Mouse (Mus musculus) left cerebral cortex, adult 2 months (tissue): ENCODE measurements around the gene Eya4. TPM values are rescaled to one million over a fixed set of nuclear protein-coding genes. Genes with fewer than 3 reads are reported as not detected.

Experiments used
- DNase-seq, 2 experiments: peaks; one replicate each; pipeline ENCODE4 v3.0.0; 2021 to 2022; ENCODE audit warnings: low spot score in 2 of 2, mixed read lengths in 1 of 2; ENCODE audit errors: extremely low spot score in 1 of 2
- H3K27ac ChIP-seq: fragments of 200-600 bp; 2 replicates; pipeline ENCODE4 v1.8.1; 2022
- H3K4me3 ChIP-seq: fragments of 200-600 bp; 2 replicates; pipeline ENCODE4 v1.8.1; 2022
- CTCF ChIP-seq: fragments of 200-600 bp; IDR thresholded peaks from 2 replicates; pipeline ENCODE4 v1.8.1; 2022; ENCODE audit warnings: antibody characterized with exemption, mild to moderate bottlenecking, moderate library complexity
- intact Hi-C: fragments of 180-260 bp; cut with DNase I; formaldehyde crosslinking; loops from one replicate; pipeline ENCODE4 v1.15.1; 2025
- total RNA-seq, 2 experiments: library from RNA; stranded (reverse); gene quantifications; 2 replicates each; pipeline ENCODE4 v1.2.3; 2021

Eya4 gene
- total RNA-seq, 2 experiments from 2014 or later = 5.1 to 5.3 TPM

DNA sequence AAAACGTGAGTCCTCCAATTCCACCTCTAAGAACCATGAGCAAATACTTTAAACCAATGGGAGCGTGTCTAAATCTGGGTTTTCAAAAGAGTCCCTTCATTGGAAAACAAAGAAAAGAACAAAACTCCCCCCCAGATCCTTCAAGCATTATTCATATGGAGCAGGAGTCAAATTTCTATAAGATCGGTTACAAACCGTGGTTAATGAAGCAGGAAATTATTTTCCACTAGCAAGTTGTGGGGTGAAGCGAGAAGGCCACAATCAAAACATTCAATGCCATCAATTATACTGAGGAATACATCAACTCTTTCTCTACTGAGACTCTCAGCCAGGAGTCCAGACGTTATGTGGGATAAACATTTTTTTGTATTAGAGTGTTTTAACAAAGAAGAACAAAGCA, 171.3 kb downstream of the Eya4 start:
- no peak for TF ChIP-seq CTCF

DNA sequence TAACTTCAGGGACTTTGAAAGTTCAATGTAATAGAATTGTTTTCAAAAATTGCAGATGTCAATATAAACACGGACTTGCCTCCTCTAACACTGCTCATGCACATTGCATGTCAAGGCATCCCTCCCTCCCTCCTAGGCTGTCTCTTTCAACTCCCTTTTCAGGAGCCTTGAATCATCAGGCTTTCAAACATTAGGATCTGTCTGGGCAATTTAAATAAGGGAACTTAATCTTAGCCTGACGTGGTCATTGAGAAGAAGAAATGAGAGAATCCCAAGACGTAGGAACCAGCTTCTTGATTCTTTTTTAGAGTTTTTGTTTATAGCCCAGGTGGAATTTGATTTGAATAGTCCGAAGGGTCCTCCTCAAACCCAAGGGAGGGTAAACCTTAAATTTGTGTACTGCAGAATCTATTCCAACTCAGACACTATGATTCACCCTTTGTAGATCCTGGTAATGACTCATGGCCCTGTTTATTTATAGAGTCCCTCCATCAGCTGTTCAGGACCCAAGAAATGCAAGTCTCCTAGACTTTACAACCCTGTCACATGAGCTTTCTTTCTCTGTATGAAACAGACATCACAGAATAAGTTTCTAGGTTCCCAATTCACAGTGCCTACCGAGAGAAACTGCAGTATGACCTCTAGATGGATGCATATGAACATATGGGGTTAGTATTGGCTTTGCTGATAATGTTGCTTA, 173.1 kb downstream of the Eya4 start:
- intact Hi-C loops = no loop called here

More for the DNA sequence above, 171.3 kb downstream of the Eya4 start:
- H3K27ac ChIP-seq = no peak overlapping the region
- intact Hi-C loops = no loop called here
- H3K4me3 ChIP-seq = no peak overlapping the region
- no peak for DNase-seq

DNA sequence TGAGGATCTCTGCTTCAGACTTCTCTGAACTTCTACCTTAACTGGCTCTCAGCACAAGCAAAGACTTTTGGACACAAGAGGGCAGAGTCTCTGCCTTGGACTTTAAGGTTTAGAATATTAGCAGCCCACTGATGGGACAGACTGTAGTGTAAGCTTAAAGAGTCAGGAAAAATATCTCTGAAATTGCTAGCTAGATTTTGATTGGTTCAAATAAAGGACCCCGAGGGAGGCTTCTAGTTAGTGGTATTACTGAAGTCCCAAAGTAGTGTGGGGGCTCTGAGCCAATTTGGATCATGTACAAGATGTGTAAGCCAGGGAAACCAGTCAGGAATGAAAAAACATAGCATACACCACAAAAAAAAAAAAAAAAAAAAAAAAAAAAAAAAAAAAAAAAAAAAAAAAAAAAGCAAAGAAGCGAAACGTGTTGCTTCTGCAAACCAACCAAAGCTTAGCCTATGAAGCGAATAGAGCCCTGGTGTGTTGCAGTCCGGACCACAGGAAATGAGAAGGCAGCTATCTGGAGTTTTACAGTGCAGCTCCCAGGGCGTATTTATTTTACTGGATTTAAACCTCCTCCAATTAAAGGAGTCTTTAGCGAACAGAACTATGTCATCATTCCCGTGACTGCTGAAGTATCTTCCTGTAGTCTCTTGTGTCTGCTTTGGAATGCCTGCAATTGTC, 173.8 kb downstream of the Eya4 start:
- peak; percentile 16 for TF ChIP-seq CTCF
- DNase-seq = no peak
- H3K27ac ChIP-seq = no peak overlapping the region
- intact Hi-C loops = no loop called here
- no peak overlapping the region for H3K4me3 ChIP-seq

More for the DNA sequence above, 173.1 kb downstream of the Eya4 start:
- H3K27ac ChIP-seq = no peak overlapping the region
- no peak for DNase-seq
- no peak for TF ChIP-seq CTCF
- H3K4me3 ChIP-seq = no peak overlapping the region

- H3K27ac ChIP-seq = no peak overlapping the region
- H3K4me3 ChIP-seq = no peak overlapping the region
- TF ChIP-seq CTCF = no peak
- intact Hi-C loops = no loop called here
- no peak for DNase-seq
Observed at GRCm38 (mm10) chr10:23171541-23171940, 179.0 kb downstream of the Eya4 start.

- no peak overlapping the region for H3K4me3 ChIP-seq
- DNase-seq = no peak
- intact Hi-C loops = no loop called here
- no peak for TF ChIP-seq CTCF
- no peak overlapping the region for H3K27ac ChIP-seq
Observed at GRCm38 (mm10) chr10:23165089-23165642, 185.4 kb downstream of the Eya4 start.

GRCm38 (mm10) chr10:23159844-23160243, 190.7 kb downstream of the Eya4 start:
- Histone ChIP-seq H3K4me3 (no peak overlapping the region), H3K27ac (no peak overlapping the region)
- TF ChIP-seq CTCF = no peak
- DNase-seq = no peak
- intact Hi-C loops = no loop called here

DNA sequence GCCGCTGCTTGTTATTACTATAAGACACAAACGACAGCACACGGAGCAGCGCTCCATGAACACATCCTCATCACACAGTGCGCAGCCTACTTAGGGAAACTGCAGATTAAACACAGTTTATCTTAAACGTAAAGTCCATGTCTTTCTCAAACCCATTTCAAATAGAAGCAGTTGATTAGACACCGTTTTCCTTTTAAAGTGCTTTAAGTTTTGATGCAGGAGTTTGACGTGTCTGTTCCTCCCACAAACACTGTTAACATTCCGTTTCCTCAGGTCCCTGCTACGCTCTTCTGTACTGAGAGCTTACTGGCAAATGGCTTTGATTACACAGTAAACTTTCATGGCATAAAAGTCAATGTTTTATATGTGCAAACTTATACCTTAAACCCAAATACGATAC, 191.4 kb downstream of the Eya4 start:
- Histone ChIP-seq H3K4me3 (no peak overlapping the region), H3K27ac (no peak overlapping the region)
- no peak for TF ChIP-seq CTCF
- intact Hi-C loops = no loop called here
- no peak for DNase-seq

GRCm38 (mm10) chr10:23156866-23157625, 193.5 kb downstream of the Eya4 start:
- DNase-seq = no peak
- intact Hi-C loops = no loop called here
- Histone ChIP-seq H3K27ac (no peak overlapping the region), H3K4me3 (no peak overlapping the region)
- TF ChIP-seq CTCF = no peak

GRCm38 (mm10) chr10:23150401-23150800, 200.2 kb downstream of the Eya4 start:
- no peak for DNase-seq
- Histone ChIP-seq H3K4me3 (no peak overlapping the region), H3K27ac (no peak overlapping the region)
- intact Hi-C loops = no loop called here
- peak; percentile 42 for TF ChIP-seq CTCF

GRCm38 (mm10) chr10:23144616-23145015, 206.0 kb downstream of the Eya4 start:
- Histone ChIP-seq H3K27ac (no peak overlapping the region), H3K4me3 (no peak overlapping the region)
- intact Hi-C loops = loop anchor here (10.0 kb wide), 1 partner anchor 200 kb away; no protein-coding TSS in a partner anchor
- TF ChIP-seq CTCF = no peak
- peak; percentile 13 to 17 for DNase-seq

DNA sequence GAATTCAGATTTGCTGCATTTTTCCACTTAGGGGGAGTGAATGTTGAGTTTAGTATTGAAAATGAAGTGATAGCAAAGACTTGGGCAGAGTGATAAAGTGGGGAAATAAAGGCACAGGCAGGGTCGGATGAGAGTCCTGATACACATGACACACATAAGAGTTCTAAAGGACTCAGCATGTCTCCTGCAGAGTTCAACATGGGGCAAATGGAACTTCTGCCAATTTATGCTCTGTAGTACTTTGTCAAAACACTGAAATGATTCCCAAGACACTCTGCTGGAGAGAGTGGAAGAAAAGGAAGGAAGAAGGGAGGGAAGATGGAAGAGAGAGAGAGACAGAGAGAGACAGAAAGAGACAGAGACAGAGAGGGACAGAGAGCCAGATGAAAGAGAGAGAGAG, 222.6 kb downstream of the Eya4 start:
- no peak overlapping the region for H3K4me3 ChIP-seq
- TF ChIP-seq CTCF = no peak
- H3K27ac ChIP-seq = no peak overlapping the region
- intact Hi-C loops = no loop called here
- DNase-seq = no peak

GRCm38 (mm10) chr10:23127151-23127550, 223.4 kb downstream of the Eya4 start:
- Histone ChIP-seq H3K4me3 (no peak overlapping the region), H3K27ac (no peak overlapping the region)
- TF ChIP-seq CTCF = no peak
- intact Hi-C loops = no loop called here
- DNase-seq = no peak
